Mouse (Mus musculus): ENCODE data around the gene Enkd1.

DNA sequence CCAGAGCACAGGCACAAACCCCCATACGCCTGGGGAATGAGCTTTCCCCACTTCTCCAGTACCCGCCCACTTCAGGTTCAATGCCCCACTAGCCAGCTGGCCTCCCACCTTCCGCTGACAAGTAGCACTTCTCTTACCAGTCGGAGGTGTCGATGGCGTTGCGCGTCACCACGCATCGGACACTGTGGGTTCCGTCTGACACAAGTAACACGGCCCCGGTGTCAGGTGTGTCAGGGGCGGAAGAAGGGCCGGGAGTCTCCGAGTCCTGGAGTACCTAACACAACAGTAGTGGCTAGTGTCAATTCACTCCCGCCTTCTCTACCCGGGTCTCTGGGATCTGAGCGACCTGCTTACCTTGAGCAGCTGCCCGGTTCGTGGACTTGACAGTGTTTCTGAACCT, 7.4 kb downstream of the Enkd1 start:
- TF ChIP-seq HCFC1 (IDR thresholded peaks at IDR 0.05; ENCODE audit: borderline replicate concordance, insufficient read depth, low read length) (no peak), MAFK (IDR thresholded peaks at IDR 0.05; ENCODE audit: insufficient read depth, low read depth, low read length) (no peak), ZC3H11A (IDR thresholded peaks at IDR 0.05; ENCODE audit: borderline replicate concordance, low read depth, low read length) (no peak), CHD2 (IDR thresholded peaks at IDR 0.05; ENCODE audit: low read depth, low read length) (no peak)
